Mouse (Mus musculus) stomach, postnatal 0 days (tissue): Measurements from ENCODE around the gene Rad21l. TPM values are rescaled to one million over a fixed set of nuclear protein-coding genes. Genes with fewer than 3 reads are reported as not detected.

Experiments
- ATAC-seq: fragments of 200-750 bp; cut with Nextera tagmentation; 2 replicates; pipeline ENCODE4 v1.8.0; 2017; ENCODE audit not compliant: low FRiP score, low TSS enrichment
- DNase-seq: peaks from one replicate; pipeline ENCODE4 v3.0.0-alpha.2; 2016; ENCODE audit warnings: low spot score
- H3K27ac ChIP-seq: fragments of 300-500 bp; sonication (generic); replicated peaks from 2 replicates; pipeline ENCODE4 v1.5.1; 2014; ENCODE audit warnings: mild to moderate bottlenecking, control low read depth
- H3K27me3 ChIP-seq: fragments of 300-500 bp; sonication (generic); 2 replicates; pipeline ENCODE4 v1.6.1; 2014; ENCODE audit warnings: low read length; ENCODE audit not compliant: control insufficient read depth, insufficient read depth
- H3K36me3 ChIP-seq: fragments of 300-500 bp; sonication (generic); 2 replicates; pipeline ENCODE4 v1.6.1; 2014; ENCODE audit warnings: low read length, mixed read lengths; ENCODE audit not compliant: control insufficient read depth, insufficient read depth
- H3K4me1 ChIP-seq: fragments of 300-500 bp; sonication (generic); replicated peaks from 2 replicates; pipeline ENCODE4 v1.6.1; 2014; ENCODE audit warnings: antibody characterized with exemption; ENCODE audit not compliant: control insufficient read depth, insufficient read depth
- H3K4me2 ChIP-seq: fragments of 300-500 bp; sonication (generic); replicated peaks from 2 replicates; pipeline ENCODE4 v1.6.1; 2014; ENCODE audit warnings: low read depth, mild to moderate bottlenecking, control low read depth, moderate library complexity
- H3K4me3 ChIP-seq: fragments of 300-500 bp; sonication (generic); 2 replicates; pipeline ENCODE4 v1.5.1; 2014; ENCODE audit warnings: low read depth, low read length, control low read depth
- H3K9ac ChIP-seq: fragments of 300-500 bp; sonication (generic); 2 replicates; pipeline ENCODE4 v1.6.1; 2014; ENCODE audit warnings: mild to moderate bottlenecking, low read length, control low read depth, mixed read lengths
- H3K9me3 ChIP-seq: fragments of 300-500 bp; sonication (generic); 2 replicates; pipeline ENCODE4 v1.6.1; 2016; ENCODE audit warnings: low read length; ENCODE audit not compliant: control insufficient read depth
- CTCF ChIP-seq: IDR thresholded peaks from 2 replicates; pipeline ENCODE4 v1.5.1; 2016; ENCODE audit warnings: antibody characterized with exemption, low read depth, mild to moderate bottlenecking, moderate library complexity
- EP300 ChIP-seq: optimal IDR thresholded peaks from 2 replicates; pipeline ENCODE3; 2016; ENCODE audit warnings: antibody characterized with exemption
- WGBS: fragments of 180-500 bp; shearing (Covaris S2); extraction: QIAGEN DNeasy Blood & Tissue Kit; methylation state at CpG from one replicate; pipeline ENCODE4 v1.1.7; 2014; 5-methylcytosine and 5-hydroxymethylcytosine counted together
- polyA plus RNA-seq: library from polyadenylated mRNA; unstranded; fragments of >200 nt; fragmentation: Nextera tagmentation; extraction: Ambion mirVana; gene quantifications from 2 replicates; pipeline ENCODE4 v1.2.1, GENCODE M21; 2015

The Rad21l gene
- polyA plus RNA-seq, 1 experiment from 2014 or later: not detected

DNA sequence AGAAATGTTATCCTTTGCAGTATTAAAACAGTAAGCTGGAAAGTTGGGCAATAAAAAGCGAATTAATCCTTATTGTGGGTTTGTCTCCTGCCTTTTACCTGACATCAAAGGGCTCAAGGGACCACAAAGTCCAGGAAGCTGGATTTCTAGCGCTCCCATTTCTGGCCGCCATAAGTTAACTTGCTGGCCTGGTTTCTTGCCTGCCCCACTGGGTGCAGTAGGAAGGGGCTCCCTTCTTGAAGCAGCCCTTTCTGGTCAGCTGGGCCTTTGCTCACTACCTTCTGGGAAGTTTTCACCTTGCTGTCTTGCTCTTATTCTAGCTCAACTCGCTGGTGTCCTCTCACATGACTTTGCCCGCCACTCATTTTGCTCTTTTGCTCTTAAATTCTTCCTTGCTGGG is 35.4 kb downstream of the Rad21l start:
- no peak for DNase-seq
- H3K36me3 ChIP-seq: no peaks in the 10 kb centered on the region
- TF ChIP-seq EP300: no peak
- TF ChIP-seq CTCF: no peak
- no peak for ATAC-seq
- H3K9ac ChIP-seq: no peak overlapping the region
- H3K27ac ChIP-seq: no peak overlapping the region
- no peak overlapping the region for H3K4me2 ChIP-seq
- H3K9me3 ChIP-seq: no peaks in the 10 kb centered on the region
- WGBS: 65% methylated on average over 5 of the region's 5 CpGs
- H3K4me1 ChIP-seq: no peaks in the 10 kb centered on the region
- peaks cover 6% of the 10 kb centered on the region; the same call in 1 of the 2 replicates for H3K27me3 ChIP-seq
- no peak overlapping the region for H3K4me3 ChIP-seq

DNA sequence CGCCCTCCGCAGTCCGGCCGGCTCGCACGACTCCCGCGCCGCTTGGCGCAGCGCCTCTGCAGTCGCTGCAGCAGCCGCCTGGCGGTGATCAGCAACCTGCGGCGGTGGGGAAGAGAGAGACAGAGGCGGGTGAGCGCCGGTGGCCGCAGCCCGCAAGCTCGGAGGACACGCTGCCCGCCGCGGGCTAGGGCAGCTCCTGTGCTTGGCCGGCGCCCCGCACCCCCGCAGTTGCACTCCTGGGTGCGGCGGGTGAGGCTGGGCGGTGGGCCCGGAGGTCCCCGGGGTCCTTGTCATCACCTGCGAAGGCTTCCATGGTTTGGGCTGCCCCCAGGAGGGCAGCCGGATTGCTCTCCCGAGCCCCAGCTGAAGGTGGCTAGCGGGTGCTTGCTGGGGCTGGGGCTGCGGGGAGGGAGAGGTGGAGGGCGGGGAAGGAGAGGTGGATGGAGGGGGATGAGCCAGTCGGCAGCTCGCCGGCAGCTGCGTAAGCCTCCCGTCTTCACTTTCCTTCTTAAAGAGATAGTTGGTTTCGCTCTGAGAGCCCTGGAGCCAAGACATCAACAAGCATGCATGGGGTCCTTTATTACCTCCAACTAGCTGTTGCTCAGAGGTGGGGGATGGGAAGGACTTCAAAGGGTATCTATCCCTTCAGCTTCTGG is 36.0 kb downstream of the Rad21l start, which contains the start of gene Snph:
TSS of gene Snph (minus strand) at position 435 of the 656 bp plus-strand sequence.
- H3K4me1 ChIP-seq: no peaks in the 10 kb centered on the region
- H3K9me3 ChIP-seq: no peaks in the 10 kb centered on the region
- ATAC-seq (peak; percentile 74), DNase-seq (peak; percentile 65)
- H3K4me2 ChIP-seq: peak within 1 kb of the TSS; percentile 98
- no peak within 1 kb of the TSS for H3K27ac ChIP-seq
- H3K4me3 ChIP-seq: peak within 1 kb of the TSS; percentile 64
- H3K27me3 ChIP-seq: peaks cover 6% of the 10 kb centered on the region; the same call in 1 of the 2 replicates
- peak within 1 kb of the TSS; percentile 66 for H3K9ac ChIP-seq
- under 1% methylated on average over 40 of the region's 47 CpGs for WGBS
- H3K36me3 ChIP-seq: no peaks in the 10 kb centered on the region
- TF ChIP-seq EP300 (no peak), CTCF (peak; percentile 65)

GRCm38 (mm10) chr2:151631406-151632158 is 36.8 kb downstream of the Rad21l start:
- peak; percentile 11 for ATAC-seq

GRCm38 (mm10) chr2:151629310-151629709 is 39.0 kb downstream of the Rad21l start:
- H3K4me2 ChIP-seq: no peak overlapping the region
- H3K4me3 ChIP-seq: no peak overlapping the region
- no peak overlapping the region for H3K9ac ChIP-seq
- 65% methylated on average over 7 of the region's 7 CpGs for WGBS
- no peaks in the 10 kb centered on the region for H3K9me3 ChIP-seq
- no peak for DNase-seq
- no peak overlapping the region for H3K27ac ChIP-seq
- no peaks in the 10 kb centered on the region for H3K36me3 ChIP-seq
- no peaks in the 10 kb centered on the region for H3K4me1 ChIP-seq
- TF ChIP-seq CTCF (no peak), EP300 (no peak)
- ATAC-seq: no peak
- peaks cover 6% of the 10 kb centered on the region; the same call in 1 of the 2 replicates for H3K27me3 ChIP-seq

More at GRCm38 (mm10) chr2:151631406-151632158, 36.8 kb downstream of the Rad21l start:
- no peak for TF ChIP-seq EP300
- TF ChIP-seq CTCF: no peak
- no peaks in the 10 kb centered on the region for H3K36me3 ChIP-seq
- H3K27ac ChIP-seq: no peak overlapping the region
- peak overlapping the region; percentile 98 for H3K4me2 ChIP-seq
- peak overlapping the region; percentile 64 for H3K4me3 ChIP-seq
- H3K4me1 ChIP-seq: no peaks in the 10 kb centered on the region
- H3K27me3 ChIP-seq: peaks cover 6% of the 10 kb centered on the region; the same call in 1 of the 2 replicates
- no peak for DNase-seq
- WGBS: 7% methylated on average over 22 of the region's 22 CpGs
- no peaks in the 10 kb centered on the region for H3K9me3 ChIP-seq
- peak overlapping the region; percentile 66 for H3K9ac ChIP-seq

DNA sequence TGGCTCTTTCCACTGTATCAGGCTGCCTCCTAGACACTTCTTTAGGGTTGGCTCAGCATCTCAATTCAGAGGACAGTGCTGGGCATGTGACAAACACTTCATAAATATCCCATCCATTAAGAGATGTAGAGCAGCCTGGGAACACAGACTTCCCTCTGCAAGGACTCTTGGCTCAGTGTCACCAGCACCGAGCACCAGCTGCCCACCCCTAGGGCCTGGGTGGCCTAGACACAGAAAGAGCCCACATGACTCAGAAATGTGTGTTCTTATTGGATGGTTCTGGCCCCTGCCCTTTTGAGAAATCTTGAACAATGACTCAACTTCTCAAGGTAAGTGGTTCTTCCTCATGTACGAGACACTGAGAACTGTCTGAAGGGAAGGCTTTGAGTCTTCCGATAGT is 40.3 kb downstream of the Rad21l start:
- ATAC-seq (no peak), DNase-seq (no peak)
- no peaks in the 10 kb centered on the region for H3K36me3 ChIP-seq
- no peaks in the 10 kb centered on the region for H3K9me3 ChIP-seq
- no peak overlapping the region for H3K4me2 ChIP-seq
- no peak overlapping the region for H3K4me3 ChIP-seq
- no peak overlapping the region for H3K9ac ChIP-seq
- no peaks in the 10 kb centered on the region for H3K4me1 ChIP-seq
- 77% methylated on average over 3 of the region's 3 CpGs for WGBS
- no peak overlapping the region for H3K27ac ChIP-seq
- H3K27me3 ChIP-seq: peaks cover 6% of the 10 kb centered on the region; the same call in 1 of the 2 replicates
- TF ChIP-seq CTCF (no peak), EP300 (no peak)
